Mouse (Mus musculus) hindbrain, embryonic 12.5 days (tissue): ENCODE data around the gene Synpo2l. TPM values are rescaled to one million over a fixed set of nuclear protein-coding genes. Genes with fewer than 3 reads are reported as not detected.
A peak's percentile ranks its signal among the peaks of the same experiment; 100 is the strongest.

Experiments used
- ATAC-seq: fragments of 200-750 bp; cut with Nextera tagmentation; 2 replicates; pipeline ENCODE4 v1.8.0; 2017; ENCODE audit warnings: moderate TSS enrichment; ENCODE audit not compliant: low FRiP score
- H3K27ac ChIP-seq: fragments of 300-500 bp; sonication (generic); 2 replicates; pipeline ENCODE4 v1.5.1; 2016; ENCODE audit warnings: mild to moderate bottlenecking
- H3K27me3 ChIP-seq: fragments of 300-500 bp; sonication (generic); 2 replicates; pipeline ENCODE4 v1.6.1; 2016; ENCODE audit warnings: mild to moderate bottlenecking
- H3K36me3 ChIP-seq: fragments of 300-500 bp; sonication (generic); 2 replicates; pipeline ENCODE4 v1.6.1; 2016; ENCODE audit warnings: mild to moderate bottlenecking
- H3K4me1 ChIP-seq: fragments of 300-500 bp; sonication (generic); 2 replicates; pipeline ENCODE4 v1.6.1; 2016
- H3K4me2 ChIP-seq: fragments of 300-500 bp; sonication (generic); replicated peaks from 2 replicates; pipeline ENCODE4 v1.6.1; 2016; ENCODE audit warnings: mild to moderate bottlenecking
- H3K4me3 ChIP-seq: fragments of 300-500 bp; sonication (generic); 2 replicates; pipeline ENCODE4 v1.5.1; 2016; ENCODE audit warnings: mild to moderate bottlenecking
- H3K9ac ChIP-seq: fragments of 300-500 bp; sonication (generic); 2 replicates; pipeline ENCODE4 v1.6.1; 2016; ENCODE audit warnings: mild to moderate bottlenecking, moderate library complexity
- H3K9me3 ChIP-seq: fragments of 300-500 bp; sonication (generic); replicated peaks from 2 replicates; pipeline ENCODE4 v1.6.1; 2016; ENCODE audit warnings: mild to moderate bottlenecking
- WGBS: fragments of 180-500 bp; shearing (Covaris S2); methylation state at CpG from one replicate; pipeline ENCODE4 v1.1.7; 2016; 5-methylcytosine and 5-hydroxymethylcytosine counted together
- polyA plus RNA-seq: library from polyadenylated mRNA; unstranded; fragments of >200 nt; fragmentation: Nextera tagmentation; extraction: Ambion mirVana; gene quantifications from 2 replicates; pipeline ENCODE4 v1.2.1, GENCODE M21; 2016

Synpo2l gene
- polyA plus RNA-seq, 1 experiment from 2014 or later = 0.85 TPM

- Histone ChIP-seq H3K36me3 (peaks cover 41% of the 10 kb centered on the region), H3K9me3 (no peaks in the 10 kb centered on the region), H3K4me1 (peaks cover 50% of the 10 kb centered on the region), H3K4me2 (peak overlapping the region; percentile 83), H3K27ac (peak overlapping the region; percentile 96), H3K27me3 (no peaks in the 10 kb centered on the region), H3K4me3 (peak overlapping the region; percentile 64), H3K9ac (peak overlapping the region; percentile 76)
- 16% methylated on average over 27 of the region's 27 CpGs for WGBS
- ATAC-seq = no peak
Measured at GRCm38 (mm10) chr14:20695761-20696520, 27.8 kb upstream of the Synpo2l start.

DNA sequence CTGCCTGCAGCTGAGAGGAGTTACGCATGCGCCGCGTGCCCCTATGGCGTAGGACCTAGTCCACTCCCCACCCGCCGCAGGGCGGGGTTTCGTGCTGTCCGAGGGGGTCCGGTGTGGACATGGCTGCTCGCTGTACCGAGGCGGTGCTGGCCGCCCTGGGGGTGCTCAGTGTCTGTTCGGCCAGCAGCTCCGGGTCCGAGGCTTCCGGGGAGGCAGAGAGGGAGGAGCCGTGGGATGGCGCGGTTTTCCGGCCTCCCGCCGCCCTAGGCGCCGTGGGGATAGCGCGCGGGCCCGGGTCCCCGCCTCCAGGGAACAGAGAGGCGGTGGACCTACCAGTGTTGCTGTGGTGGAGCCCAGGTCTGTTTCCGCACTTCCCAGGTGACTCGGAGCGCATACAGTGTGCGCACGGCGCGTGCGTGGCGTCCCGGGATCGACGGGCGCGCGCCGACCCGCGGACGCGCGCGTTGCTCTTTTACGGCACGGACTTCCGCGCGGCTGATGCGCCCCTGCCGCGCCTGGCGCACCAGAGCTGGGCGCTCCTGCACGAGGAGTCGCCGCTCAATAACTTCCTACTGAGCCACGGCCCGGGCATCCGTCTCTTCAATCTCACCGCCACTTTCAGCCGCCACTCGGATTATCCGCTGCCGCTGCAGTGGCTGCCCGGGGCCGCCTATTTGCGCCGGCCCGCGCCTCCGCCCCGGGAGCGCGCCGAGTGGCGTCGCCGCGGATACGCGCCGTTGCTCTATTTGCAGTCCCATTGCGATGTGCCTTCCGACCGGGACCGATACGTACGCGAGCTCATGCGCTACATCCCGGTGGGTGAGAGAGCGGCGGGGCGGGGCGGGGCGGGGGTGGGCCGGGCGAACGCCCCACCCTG lies 27.0 kb upstream of the Synpo2l start, which contains the start of gene Fut11:
Fut11 (plus strand) TSS at position 85 of the 877 bp plus-strand sequence.
- H3K27ac ChIP-seq = peak within 1 kb of the TSS; percentile 96
- H3K4me1 ChIP-seq = peaks cover 50% of the 10 kb centered on the region
- H3K27me3 ChIP-seq = no peaks in the 10 kb centered on the region
- WGBS = under 1% methylated on average over 110 of the region's 111 CpGs
- H3K9me3 ChIP-seq = no peaks in the 10 kb centered on the region
- peaks cover 48% of the 10 kb centered on the region for H3K36me3 ChIP-seq
- H3K4me2 ChIP-seq = peak within 1 kb of the TSS; percentile 83
- peak within 1 kb of the TSS; percentile 64 for H3K4me3 ChIP-seq
- H3K9ac ChIP-seq = peak within 1 kb of the TSS; percentile 76
- peak; percentile 94 for ATAC-seq

DNA sequence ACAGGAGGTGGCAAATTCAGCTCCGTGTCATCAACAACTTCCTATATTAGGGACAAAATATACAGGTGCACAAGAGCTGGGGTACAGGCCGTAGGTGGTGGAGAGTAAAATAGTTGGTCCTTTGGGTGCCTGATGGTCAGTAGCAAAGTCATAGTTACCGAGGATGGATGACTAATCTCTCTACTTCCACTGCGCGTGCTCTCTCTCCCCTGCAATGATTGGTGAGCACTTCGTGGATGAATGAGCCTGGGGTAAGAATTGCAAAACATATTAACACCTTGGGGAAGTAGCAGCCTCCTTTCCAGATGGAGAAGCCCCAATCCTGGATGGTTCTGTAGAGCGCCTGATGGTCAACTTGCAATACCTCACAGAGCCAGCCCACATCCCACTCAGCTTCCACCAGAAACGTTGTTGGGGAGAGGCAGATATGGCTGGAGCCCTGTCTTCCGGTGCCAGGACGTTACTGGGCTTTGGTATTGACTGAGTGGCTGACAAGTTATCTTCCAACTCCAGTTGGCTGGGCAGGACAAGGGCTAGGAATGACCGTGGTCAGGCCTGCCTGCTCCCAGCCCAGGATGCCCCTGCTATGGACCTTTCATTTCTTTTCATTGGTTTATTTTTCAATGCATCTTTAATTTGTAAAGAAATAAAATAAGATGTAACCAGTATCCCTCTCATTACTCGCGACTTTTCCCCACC lies 26.2 kb upstream of the Synpo2l start:
- no peaks in the 10 kb centered on the region for H3K27me3 ChIP-seq
- ATAC-seq = peak; percentile 49

GRCm38 (mm10) chr14:20693589-20694101 lies 25.5 kb upstream of the Synpo2l start:
- Histone ChIP-seq H3K27ac (no peak overlapping the region), H3K9ac (no peak overlapping the region), H3K4me1 (peaks cover 38% of the 10 kb centered on the region), H3K4me2 (no peak overlapping the region), H3K4me3 (no peak overlapping the region), H3K27me3 (no peaks in the 10 kb centered on the region), H3K9me3 (no peaks in the 10 kb centered on the region), H3K36me3 (peaks cover 63% of the 10 kb centered on the region)
- ATAC-seq = no peak
- WGBS = 94% methylated on average over 10 of the region's 10 CpGs

More for the DNA sequence above, 26.2 kb upstream of the Synpo2l start:
- WGBS = 50% methylated on average over 13 of the region's 13 CpGs
- peak overlapping the region; percentile 64 for H3K4me3 ChIP-seq
- H3K9ac ChIP-seq = peak overlapping the region; percentile 76
- H3K9me3 ChIP-seq = no peaks in the 10 kb centered on the region
- peak overlapping the region; percentile 96 for H3K27ac ChIP-seq
- peaks cover 45% of the 10 kb centered on the region for H3K4me1 ChIP-seq
- H3K36me3 ChIP-seq = peaks cover 56% of the 10 kb centered on the region
- H3K4me2 ChIP-seq = peak overlapping the region; percentile 83

DNA sequence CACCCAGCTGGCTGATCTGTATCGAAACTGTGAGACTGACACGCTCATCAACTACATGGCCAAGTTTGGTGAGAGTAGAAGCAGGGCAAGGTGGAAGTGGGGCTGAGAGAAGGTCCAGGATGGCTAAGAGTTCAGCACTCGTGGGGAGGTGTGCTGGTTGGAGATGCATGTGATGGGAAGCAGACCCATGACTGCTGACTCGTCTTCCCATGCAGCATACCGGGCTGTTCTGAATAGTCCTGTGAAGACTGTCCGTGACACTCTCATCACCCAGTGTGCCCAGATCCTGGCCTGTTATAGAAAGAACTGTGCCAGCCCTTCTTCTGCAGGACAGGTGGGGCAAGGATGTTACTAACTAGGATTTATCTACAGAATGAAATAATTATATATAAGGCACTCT lies 23.6 kb upstream of the Synpo2l start:
- no peak overlapping the region for H3K9ac ChIP-seq
- 90% methylated on average over 6 of the region's 6 CpGs for WGBS
- peaks cover 76% of the 10 kb centered on the region for H3K36me3 ChIP-seq
- H3K4me1 ChIP-seq = peaks cover 20% of the 10 kb centered on the region
- no peak overlapping the region for H3K4me2 ChIP-seq
- ATAC-seq = no peak
- H3K4me3 ChIP-seq = no peak overlapping the region
- no peaks in the 10 kb centered on the region for H3K27me3 ChIP-seq
- H3K27ac ChIP-seq = no peak overlapping the region
- H3K9me3 ChIP-seq = no peaks in the 10 kb centered on the region

- Histone ChIP-seq H3K4me2 (no peak overlapping the region), H3K9ac (no peak overlapping the region), H3K27me3 (no peaks in the 10 kb centered on the region), H3K9me3 (no peaks in the 10 kb centered on the region), H3K4me3 (no peak overlapping the region), H3K36me3 (peaks cover 99% of the 10 kb centered on the region), H3K4me1 (0 out of 2 replicates have a peak, but pooled peaks cover under 1% of the 10 kb centered on the region), H3K27ac (no peak overlapping the region)
- ATAC-seq = no peak
- WGBS = 94% methylated on average over 2 of the region's 2 CpGs
Measured at GRCm38 (mm10) chr14:20689009-20689408, 20.9 kb upstream of the Synpo2l start.

DNA sequence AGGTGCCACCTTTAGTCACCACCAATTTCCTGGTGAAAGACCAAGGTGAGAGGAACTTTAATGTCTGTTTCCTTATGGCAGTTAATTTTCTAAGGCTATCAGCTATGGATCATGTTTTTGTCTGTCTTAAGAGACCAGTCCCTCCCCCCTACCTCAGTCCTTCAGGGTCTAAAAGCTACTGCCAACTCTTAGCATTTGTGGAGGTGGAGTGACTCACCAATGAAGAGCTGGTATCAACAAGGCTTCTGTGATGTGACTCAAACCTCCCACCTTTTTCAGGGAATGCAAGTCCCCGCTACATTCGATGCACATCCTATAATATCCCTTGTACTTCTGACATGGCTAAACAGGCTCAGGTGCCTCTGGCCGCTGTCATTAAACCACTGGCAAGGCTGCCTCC lies 18.4 kb upstream of the Synpo2l start:
- H3K9ac ChIP-seq = no peak overlapping the region
- WGBS = 95% methylated on average over 3 of the region's 3 CpGs
- H3K27ac ChIP-seq = no peak overlapping the region
- H3K4me2 ChIP-seq = no peak overlapping the region
- H3K4me1 ChIP-seq = no peaks in the 10 kb centered on the region
- H3K36me3 ChIP-seq = peaks cover 99% of the 10 kb centered on the region
- ATAC-seq = no peak
- no peak overlapping the region for H3K4me3 ChIP-seq
- no peaks in the 10 kb centered on the region for H3K27me3 ChIP-seq
- no peaks in the 10 kb centered on the region for H3K9me3 ChIP-seq

DNA sequence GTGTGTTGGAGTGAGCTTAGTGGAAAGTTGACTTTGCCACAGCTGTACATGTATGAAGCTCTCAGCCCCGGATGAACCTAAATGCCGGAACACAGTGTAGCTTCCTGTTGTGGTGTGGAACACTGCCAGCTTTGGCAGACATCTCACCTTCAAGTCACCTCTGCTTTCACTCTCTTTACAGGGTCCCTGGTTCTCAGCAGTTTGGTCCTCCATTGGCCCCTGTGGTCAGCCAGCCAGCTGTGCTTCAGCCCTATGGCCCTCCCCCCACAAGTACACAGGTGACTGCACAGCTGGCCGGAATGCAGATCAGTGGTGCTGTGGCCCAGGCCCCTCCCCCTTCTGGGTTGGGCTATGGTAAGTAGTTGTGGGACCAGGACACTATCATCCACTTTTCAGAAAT lies 14.3 kb upstream of the Synpo2l start:
- Histone ChIP-seq H3K9me3 (no peaks in the 10 kb centered on the region), H3K4me1 (no peaks in the 10 kb centered on the region), H3K27ac (no peak overlapping the region), H3K9ac (no peak overlapping the region), H3K36me3 (peaks cover 98% of the 10 kb centered on the region), H3K27me3 (no peaks in the 10 kb centered on the region), H3K4me2 (no peak overlapping the region), H3K4me3 (no peak overlapping the region)
- no peak for ATAC-seq
- WGBS = 82% methylated on average over 3 of the region's 3 CpGs

GRCm38 (mm10) chr14:20681742-20682141 lies 13.6 kb upstream of the Synpo2l start:
- Histone ChIP-seq H3K27ac (no peak overlapping the region), H3K4me3 (no peak overlapping the region), H3K36me3 (peaks cover 96% of the 10 kb centered on the region), H3K4me2 (no peak overlapping the region), H3K4me1 (no peaks in the 10 kb centered on the region), H3K9ac (no peak overlapping the region), H3K27me3 (no peaks in the 10 kb centered on the region), H3K9me3 (no peaks in the 10 kb centered on the region)
- 96% methylated on average over 2 of the region's 2 CpGs for WGBS
- ATAC-seq = no peak

DNA sequence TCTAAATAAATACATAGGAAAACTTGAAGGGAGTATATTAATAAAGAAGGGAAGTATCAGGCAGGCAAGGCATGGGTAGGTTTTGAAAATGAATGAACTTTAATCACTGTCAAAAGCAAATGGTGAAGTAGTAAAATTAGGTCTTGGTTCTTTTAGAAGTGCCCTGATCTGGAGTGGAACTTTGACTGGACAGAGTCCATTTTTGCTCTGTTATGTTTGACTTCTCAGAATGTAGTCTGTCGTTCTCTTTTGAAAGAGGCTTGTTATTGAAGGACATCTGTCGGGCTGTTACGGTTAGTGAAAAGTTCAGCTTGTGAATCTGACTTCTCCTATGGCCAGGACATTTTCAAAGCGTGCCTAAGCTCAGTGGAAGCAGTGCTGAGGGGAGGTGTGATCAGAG lies 9.8 kb upstream of the Synpo2l start:
- Histone ChIP-seq H3K4me2 (no peak overlapping the region), H3K9ac (no peak overlapping the region), H3K4me1 (peaks cover 13% of the 10 kb centered on the region), H3K4me3 (no peak overlapping the region), H3K36me3 (peaks cover 68% of the 10 kb centered on the region), H3K27ac (no peak overlapping the region), H3K27me3 (no peaks in the 10 kb centered on the region), H3K9me3 (no peaks in the 10 kb centered on the region)
- ATAC-seq = no peak
- WGBS = 94% methylated on average over 4 of the region's 4 CpGs

- 2% methylated on average over 43 of the region's 43 CpGs for WGBS
- peak within 1 kb of the TSS; percentile 86 for H3K4me2 ChIP-seq
- peak within 1 kb of the TSS; percentile 89 for H3K27ac ChIP-seq
- no peaks in the 10 kb centered on the region for H3K9me3 ChIP-seq
- 0 out of 2 replicates have a peak, but pooled peaks cover 3% of the 10 kb centered on the region for H3K27me3 ChIP-seq
- peak within 1 kb of the TSS; percentile 73 for H3K4me3 ChIP-seq
- ATAC-seq = peak; percentile 96
- H3K9ac ChIP-seq = peak within 1 kb of the TSS; percentile 86
- peaks cover 32% of the 10 kb centered on the region for H3K36me3 ChIP-seq
- peaks cover 13% of the 10 kb centered on the region for H3K4me1 ChIP-seq
Measured at GRCm38 (mm10) chr14:20674064-20674833, 6.1 kb upstream of the Synpo2l start, which contains the start of gene Sec24c. TSS of gene Sec24c (plus strand) at chr14:20674308.
